Mouse (Mus musculus): ENCODE data around the gene Snrk. TPM values are rescaled to one million over a fixed set of nuclear protein-coding genes. Genes with fewer than 3 reads are reported as not detected.
"Not testable (repeated sequence)": the region's sequence is repeated elsewhere in the genome, so short reads cannot be mapped to it uniquely, and the experiment has no call there.

Gene Snrk
- polyA plus RNA-seq, 1 experiment from 2014 or later, result 57.6 TPM

DNA sequence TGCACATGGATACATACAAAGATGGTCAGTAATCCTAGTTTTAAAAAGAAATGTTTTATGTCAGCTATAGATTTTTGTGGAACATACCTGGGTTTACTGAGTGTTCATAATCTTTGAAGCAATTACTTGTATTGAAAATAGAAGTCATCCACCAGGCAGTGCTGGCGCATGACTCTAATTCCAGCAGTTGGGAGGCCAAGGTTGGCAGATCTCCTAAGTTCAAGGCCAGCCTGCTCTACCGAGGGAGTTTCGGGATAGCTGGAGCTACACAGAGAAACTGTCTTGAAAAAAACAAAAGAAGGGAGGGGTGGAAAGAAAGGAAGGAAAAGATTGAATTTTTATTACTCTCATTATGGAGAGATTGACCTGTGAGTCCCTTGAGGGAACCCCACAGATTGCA lies 31.3 kb downstream of the Snrk start:
- no peaks in the 10 kb centered on the region for H3K4me1 ChIP-seq
- no peak for ATAC-seq (ENCODE audit: insufficient number of reproducible peaks, insufficient read depth, low FRiP score, low TSS enrichment)
- no peaks in the 10 kb centered on the region for H3K27me3 ChIP-seq
- H3K36me3 ChIP-seq, result peaks cover 26% of the 10 kb centered on the region
- H3K4me3 ChIP-seq, result no peak overlapping the region
- H3K9me3 ChIP-seq, result no peaks in the 10 kb centered on the region
- WGBS, result 88% methylated on average over 3 of the region's 3 CpGs
- no peak overlapping the region for H3K27ac ChIP-seq
- H3K9ac ChIP-seq, result no peak overlapping the region
- no peak overlapping the region for H3K4me2 ChIP-seq (replicated peaks)

DNA sequence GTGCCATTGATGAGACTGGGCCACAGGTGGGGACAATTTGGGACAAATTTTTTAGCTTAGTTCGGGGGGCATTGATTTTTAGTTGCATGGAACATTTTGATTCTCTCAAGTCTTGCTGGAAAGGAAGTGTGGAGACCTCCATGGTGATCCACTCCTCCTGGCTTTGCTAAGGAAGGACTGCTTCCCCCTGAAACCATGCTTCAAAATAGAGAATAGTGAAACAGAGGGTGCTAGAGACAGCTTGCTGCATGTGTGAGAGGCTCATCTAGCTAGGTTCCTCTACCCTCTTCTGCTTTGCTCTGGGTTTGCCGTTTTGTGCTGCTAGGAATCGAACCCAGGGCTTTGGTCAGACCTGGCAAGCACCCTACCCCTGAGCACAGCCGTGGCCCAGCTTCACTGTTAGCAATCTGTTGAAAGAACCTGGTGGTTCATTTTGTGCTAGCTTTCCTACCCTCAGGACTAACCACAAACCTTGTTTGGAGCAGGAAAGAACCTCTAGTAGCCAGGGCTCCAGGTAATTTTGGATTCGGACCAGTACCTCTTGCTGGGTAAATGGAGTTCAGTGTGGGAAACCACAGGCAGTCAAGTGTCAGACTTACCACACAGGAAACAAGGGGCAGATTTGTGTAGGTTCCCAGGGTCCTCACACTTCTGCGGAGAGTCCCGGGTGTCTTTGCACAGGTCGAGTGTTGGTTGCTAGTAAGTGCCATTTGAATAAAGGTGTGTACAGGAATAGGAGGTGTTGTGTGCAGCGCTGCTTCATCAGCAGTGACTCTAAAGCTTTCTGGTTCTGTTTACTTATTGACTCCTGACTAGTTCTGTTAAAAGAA lies 33.1 kb downstream of the Snrk start:
- Histone ChIP-seq H3K9ac (no peak overlapping the region), H3K4me3 (no peak overlapping the region), H3K4me1 (no peaks in the 10 kb centered on the region), H3K27me3 (no peaks in the 10 kb centered on the region), H3K4me2 (replicated peaks) (no peak overlapping the region), H3K9me3 (no peaks in the 10 kb centered on the region), H3K36me3 (0 out of 2 replicates have a peak, but pooled peaks cover 14% of the 10 kb centered on the region), H3K27ac (no peak overlapping the region)
- ATAC-seq (ENCODE audit: insufficient number of reproducible peaks, insufficient read depth, low FRiP score, low TSS enrichment), result no peak
- 91% methylated on average over 9 of the region's 9 CpGs for WGBS

DNA sequence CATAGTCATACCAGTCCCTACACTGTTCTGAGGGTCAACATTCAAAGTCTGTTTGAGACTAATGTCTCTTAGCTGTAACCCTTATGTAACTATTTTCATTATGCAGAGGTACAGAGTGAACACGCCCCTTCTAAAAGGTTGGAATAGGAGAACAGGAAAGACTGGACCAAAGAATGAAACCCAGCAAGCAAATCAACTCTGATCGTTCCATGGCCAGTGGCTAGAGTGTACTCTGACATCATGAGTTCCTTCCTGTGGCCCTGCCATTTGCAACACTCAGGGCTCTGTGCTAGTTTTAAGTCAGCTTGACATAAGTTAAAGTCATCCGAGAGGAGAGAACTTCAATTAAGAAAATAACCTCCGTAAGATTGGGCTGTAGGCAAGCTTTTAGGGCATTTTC lies 35.0 kb downstream of the Snrk start:
- Histone ChIP-seq H3K4me2 (replicated peaks) (no peak overlapping the region), H3K27ac (no peak overlapping the region), H3K9ac (no peak overlapping the region), H3K4me1 (no peaks in the 10 kb centered on the region), H3K27me3 (no peaks in the 10 kb centered on the region), H3K4me3 (no peak overlapping the region), H3K36me3 (peaks cover 6% of the 10 kb centered on the region), H3K9me3 (no peaks in the 10 kb centered on the region)
- 87% methylated on average over 4 of the region's 4 CpGs for WGBS
- ATAC-seq (ENCODE audit: insufficient number of reproducible peaks, insufficient read depth, low FRiP score, low TSS enrichment), result no peak

DNA sequence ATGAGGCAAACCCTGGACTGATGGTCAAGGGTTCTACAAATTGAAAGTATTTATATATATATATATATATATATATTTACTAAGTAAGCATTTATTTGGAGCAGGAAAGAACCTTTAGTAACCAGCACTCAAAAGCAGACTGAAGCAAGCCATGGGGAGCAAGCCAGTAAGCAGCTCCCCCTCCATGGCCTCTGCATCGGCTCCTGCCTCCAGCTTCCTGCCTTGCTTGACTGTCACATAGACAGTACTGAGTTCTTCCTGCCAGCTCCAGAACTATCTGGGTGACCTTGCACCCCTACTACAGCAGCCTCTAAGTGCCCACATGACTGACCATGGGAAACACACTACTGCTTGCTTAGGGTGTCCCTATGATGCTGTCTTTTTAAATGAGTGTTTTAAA lies 35.4 kb downstream of the Snrk start:
- Histone ChIP-seq H3K36me3 (peaks cover 11% of the 10 kb centered on the region), H3K27ac (no peak overlapping the region), H3K4me3 (no peak overlapping the region), H3K4me2 (replicated peaks) (no peak overlapping the region), H3K9ac (no peak overlapping the region), H3K4me1 (no peaks in the 10 kb centered on the region), H3K9me3 (no peaks in the 10 kb centered on the region), H3K27me3 (no peaks in the 10 kb centered on the region)
- ATAC-seq (ENCODE audit: insufficient number of reproducible peaks, insufficient read depth, low FRiP score, low TSS enrichment), result no peak
- 68% methylated on average over 1 of the region's 1 CpGs for WGBS

DNA sequence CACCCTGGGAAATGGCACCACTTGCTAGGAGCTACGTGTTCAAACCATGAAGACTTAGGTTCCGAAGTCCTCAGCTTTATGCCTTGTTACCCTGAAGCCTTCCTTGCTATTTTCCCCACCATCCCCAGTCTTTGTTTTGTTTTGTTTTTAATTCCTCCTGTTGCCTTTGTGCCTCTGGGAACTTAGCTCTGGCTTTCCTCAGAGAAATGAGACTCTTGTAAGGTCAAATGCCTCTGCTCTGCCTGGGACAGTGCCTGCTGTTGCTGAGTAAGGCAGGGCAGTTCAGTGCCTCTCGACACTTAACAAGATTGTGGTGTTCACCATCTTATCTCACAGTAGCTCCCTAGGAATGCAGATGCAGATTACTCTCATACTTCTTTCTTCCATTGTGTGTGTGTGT lies 36.4 kb downstream of the Snrk start:
- H3K27me3 ChIP-seq, result no peaks in the 10 kb centered on the region
- no peaks in the 10 kb centered on the region for H3K9me3 ChIP-seq
- H3K4me2 ChIP-seq (replicated peaks), result no peak overlapping the region
- no peak overlapping the region for H3K4me3 ChIP-seq
- no peak overlapping the region for H3K27ac ChIP-seq
- no peak overlapping the region for H3K9ac ChIP-seq
- peaks cover 20% of the 10 kb centered on the region for H3K36me3 ChIP-seq
- WGBS, result 84% methylated on average over 3 of the region's 3 CpGs
- no peak for ATAC-seq (ENCODE audit: insufficient number of reproducible peaks, insufficient read depth, low FRiP score, low TSS enrichment)
- H3K4me1 ChIP-seq, result no peaks in the 10 kb centered on the region

DNA sequence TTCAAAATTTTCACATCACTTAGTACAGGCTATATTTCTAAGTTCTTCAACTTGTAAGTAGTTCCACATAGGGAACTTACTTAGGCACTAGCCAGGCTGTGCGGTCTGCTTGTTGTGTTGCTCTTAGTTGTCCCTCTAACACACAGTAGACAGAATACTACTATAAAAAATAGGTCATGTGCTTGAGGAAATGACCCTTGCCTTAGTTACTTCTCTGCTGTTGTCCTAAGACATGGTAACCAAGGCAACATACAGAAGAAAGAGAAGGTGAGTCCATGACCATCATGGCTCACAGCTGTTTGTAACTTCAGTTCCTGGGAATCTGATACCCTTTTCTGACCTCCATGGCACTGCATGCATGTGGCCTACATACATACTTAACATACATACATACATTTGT lies 38.1 kb downstream of the Snrk start:
- Histone ChIP-seq H3K4me2 (replicated peaks) (no peak overlapping the region), H3K36me3 (peaks cover 28% of the 10 kb centered on the region), H3K4me3 (no peak overlapping the region), H3K9ac (no peak overlapping the region), H3K9me3 (no peaks in the 10 kb centered on the region), H3K4me1 (no peaks in the 10 kb centered on the region), H3K27me3 (no peaks in the 10 kb centered on the region), H3K27ac (no peak overlapping the region)
- WGBS, result 95% methylated on average over 1 of the region's 1 CpGs
- no peak for ATAC-seq (ENCODE audit: insufficient number of reproducible peaks, insufficient read depth, low FRiP score, low TSS enrichment)

DNA sequence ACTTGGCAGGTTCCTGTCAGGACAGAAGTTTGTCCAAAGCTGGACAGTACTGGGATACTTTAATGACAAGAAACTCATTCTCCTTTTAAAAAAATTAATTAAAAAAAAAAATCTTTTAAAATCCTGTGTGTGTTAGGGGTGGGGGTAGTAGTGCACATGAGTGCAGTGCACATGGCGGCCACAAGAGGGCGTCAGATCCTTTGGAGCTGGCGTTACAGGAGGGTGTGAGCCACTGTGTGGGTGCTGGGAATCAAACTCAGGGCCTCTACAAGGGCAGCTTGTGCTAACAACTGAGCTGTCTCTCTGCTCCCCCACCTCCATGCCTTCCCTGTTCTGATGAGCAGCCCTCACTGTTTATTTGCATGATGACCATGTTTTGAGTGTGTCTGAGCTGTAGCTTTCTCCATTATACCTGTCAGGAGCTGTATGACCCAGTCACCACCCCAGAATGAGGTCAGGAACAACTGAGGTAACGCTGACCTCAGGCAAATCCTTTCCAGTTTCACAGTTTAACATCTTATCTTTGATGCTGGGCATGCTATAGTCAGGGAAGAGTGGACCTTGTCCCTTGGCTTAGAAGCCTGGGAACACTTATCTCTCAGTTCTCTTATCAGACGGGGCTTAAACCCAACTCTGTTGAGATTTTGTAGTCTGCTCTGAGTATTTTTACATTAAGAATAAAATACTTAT lies 39.5 kb downstream of the Snrk start:
- no peak for ATAC-seq (ENCODE audit: insufficient number of reproducible peaks, insufficient read depth, low FRiP score, low TSS enrichment)
- H3K36me3 ChIP-seq, result peaks cover 36% of the 10 kb centered on the region

DNA sequence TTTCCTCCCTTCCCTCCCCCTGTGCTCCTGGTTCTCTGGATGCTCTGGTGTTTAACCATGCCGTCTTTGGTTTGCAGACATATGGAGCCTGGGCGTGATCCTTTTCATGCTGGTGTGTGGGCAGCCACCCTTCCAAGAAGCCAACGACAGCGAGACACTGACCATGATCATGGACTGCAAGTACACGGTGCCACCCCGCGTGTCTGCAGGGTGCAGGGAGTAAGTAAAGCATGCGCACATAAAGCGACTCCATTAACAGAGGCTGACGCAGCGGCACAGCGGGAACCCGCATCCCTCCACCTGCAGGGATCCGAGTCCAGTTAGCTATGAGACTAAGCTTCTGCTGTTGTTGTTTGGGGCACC lies 40.0 kb downstream of the Snrk start:
- H3K27ac ChIP-seq, result no peak overlapping the region
- no peak for ATAC-seq (ENCODE audit: insufficient number of reproducible peaks, insufficient read depth, low FRiP score, low TSS enrichment)
- H3K4me2 ChIP-seq (replicated peaks), result no peak overlapping the region
- H3K4me1 ChIP-seq, result no peaks in the 10 kb centered on the region
- no peaks in the 10 kb centered on the region for H3K9me3 ChIP-seq
- WGBS, result 95% methylated on average over 14 of the region's 14 CpGs
- H3K36me3 ChIP-seq, result peaks cover 36% of the 10 kb centered on the region
- no peaks in the 10 kb centered on the region for H3K27me3 ChIP-seq
- H3K4me3 ChIP-seq, result no peak overlapping the region
- H3K9ac ChIP-seq, result no peak overlapping the region

More for the DNA sequence above, 39.5 kb downstream of the Snrk start:
- 82% methylated on average over 5 of the region's 5 CpGs for WGBS
- H3K9me3 ChIP-seq, result no peaks in the 10 kb centered on the region
- H3K4me1 ChIP-seq, result no peaks in the 10 kb centered on the region
- no peak overlapping the region for H3K4me2 ChIP-seq (replicated peaks)
- no peak overlapping the region for H3K9ac ChIP-seq
- H3K27ac ChIP-seq, result no peak overlapping the region
- H3K27me3 ChIP-seq, result no peaks in the 10 kb centered on the region
- no peak overlapping the region for H3K4me3 ChIP-seq

DNA sequence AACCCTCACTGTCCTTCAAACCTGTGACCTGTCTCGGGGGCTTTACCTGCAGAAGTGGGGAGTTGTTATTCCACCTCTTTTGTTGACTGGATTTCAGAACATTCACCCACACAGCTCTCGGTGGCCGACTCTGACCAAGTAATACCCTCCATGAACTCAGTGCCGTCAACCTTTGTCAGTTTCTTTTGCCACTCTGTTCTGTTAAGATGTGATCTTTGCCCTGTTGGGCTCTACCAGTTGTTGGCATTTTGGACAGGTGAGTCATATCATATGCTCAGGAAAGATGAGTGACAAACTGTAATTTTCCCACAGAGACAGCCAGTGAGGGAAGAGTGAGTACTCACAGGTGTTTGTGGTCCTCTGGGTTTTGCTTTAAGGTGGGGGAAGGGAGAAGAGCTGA lies 47.5 kb downstream of the Snrk start:
- peaks cover 51% of the 10 kb centered on the region for H3K36me3 ChIP-seq
- H3K9me3 ChIP-seq, result no peaks in the 10 kb centered on the region
- no peak for ATAC-seq (ENCODE audit: insufficient number of reproducible peaks, insufficient read depth, low FRiP score, low TSS enrichment)
- no peak overlapping the region for H3K27ac ChIP-seq
- H3K4me2 ChIP-seq (replicated peaks), result no peak overlapping the region
- no peaks in the 10 kb centered on the region for H3K4me1 ChIP-seq
- H3K4me3 ChIP-seq, result no peak overlapping the region
- no peak overlapping the region for H3K9ac ChIP-seq
- WGBS, result 92% methylated on average over 4 of the region's 4 CpGs
- no peaks in the 10 kb centered on the region for H3K27me3 ChIP-seq

DNA sequence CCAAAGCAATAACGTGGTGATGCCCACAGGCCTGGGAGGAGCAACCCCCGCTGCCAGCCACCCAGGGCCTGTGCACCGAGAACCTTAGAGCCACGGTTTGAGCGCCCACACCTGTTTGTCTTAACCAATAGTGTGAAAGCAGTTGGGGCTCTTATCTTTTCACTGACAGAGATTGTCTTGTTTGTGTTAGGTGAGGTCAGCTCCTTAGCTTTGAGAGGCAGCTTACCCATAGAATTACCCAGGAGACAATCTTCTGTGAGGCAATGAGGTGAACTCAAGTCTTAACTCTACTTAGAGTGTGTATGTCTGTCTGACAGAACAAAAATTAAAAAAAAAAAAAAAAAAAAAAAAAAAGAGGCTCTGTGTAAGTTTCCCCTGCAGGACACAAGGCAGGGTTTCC lies 50.7 kb downstream of the Snrk start:
- H3K27ac ChIP-seq, result not testable (repeated sequence)
- peaks cover 47% of the 10 kb centered on the region for H3K36me3 ChIP-seq
- 94% methylated on average over 5 of the region's 5 CpGs for WGBS

DNA sequence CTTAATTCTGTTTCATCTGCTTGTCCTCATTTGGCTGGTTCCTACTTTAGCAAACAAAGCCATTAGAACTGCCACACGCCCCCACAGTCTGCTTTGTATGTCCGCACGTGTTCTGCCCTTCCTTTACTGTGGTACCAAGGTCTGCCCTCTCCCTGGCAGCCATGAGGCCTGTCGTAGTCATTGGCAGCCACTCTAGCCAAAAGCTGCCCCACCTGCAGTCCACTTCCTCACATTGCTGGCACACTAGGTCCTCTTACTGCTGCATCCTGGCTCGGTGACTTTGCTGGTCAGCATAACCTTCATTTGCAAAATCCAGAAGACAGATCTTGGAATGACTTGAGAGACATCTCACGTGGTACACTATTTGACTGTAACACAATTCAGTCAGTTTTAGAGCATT lies 52.8 kb downstream of the Snrk start:
- 94% methylated on average over 6 of the region's 6 CpGs for WGBS
- peaks cover 34% of the 10 kb centered on the region for H3K36me3 ChIP-seq
- no peak for ATAC-seq (ENCODE audit: insufficient number of reproducible peaks, insufficient read depth, low FRiP score, low TSS enrichment)
- H3K27me3 ChIP-seq, result no peaks in the 10 kb centered on the region
- H3K4me3 ChIP-seq, result no peak overlapping the region
- no peaks in the 10 kb centered on the region for H3K9me3 ChIP-seq
- no peaks in the 10 kb centered on the region for H3K4me1 ChIP-seq
- H3K27ac ChIP-seq, result no peak overlapping the region
- H3K9ac ChIP-seq, result no peak overlapping the region
- H3K4me2 ChIP-seq (replicated peaks), result no peak overlapping the region

More for the DNA sequence above, 50.7 kb downstream of the Snrk start:
- not testable (repeated sequence) for H3K9me3 ChIP-seq; H3K4me2 ChIP-seq (replicated peaks); H3K4me3 ChIP-seq; ATAC-seq (ENCODE audit: insufficient number of reproducible peaks, insufficient read depth, low FRiP score, low TSS enrichment); H3K27me3 ChIP-seq; H3K9ac ChIP-seq; H3K4me1 ChIP-seq

DNA sequence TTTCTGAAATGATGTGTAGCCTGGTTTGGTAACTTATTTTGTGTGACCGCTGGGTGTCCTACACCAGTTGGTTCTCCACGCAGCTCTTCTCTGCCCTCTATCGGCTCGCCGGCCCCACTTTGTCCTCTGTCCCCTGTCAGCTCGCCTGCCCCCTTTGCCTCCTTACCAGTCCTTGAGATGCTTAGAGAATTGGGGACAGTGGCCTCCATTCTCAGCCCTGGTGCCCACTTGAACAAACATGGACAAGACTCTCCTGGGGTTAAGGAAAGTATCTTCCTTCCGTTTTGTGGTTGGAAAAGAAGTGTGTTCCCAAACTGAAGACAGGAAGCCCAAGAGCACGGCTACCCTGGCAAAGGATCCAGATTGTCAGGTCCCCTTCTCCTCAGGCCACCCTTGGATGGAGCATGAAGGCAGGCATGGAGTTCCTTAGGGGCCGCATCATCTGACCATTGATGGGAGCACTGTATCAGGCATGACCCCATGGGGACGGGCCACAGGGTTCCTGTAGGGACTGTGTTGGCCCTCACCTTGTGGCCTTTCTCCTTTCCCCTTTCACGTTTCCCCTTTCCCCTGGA lies 55.6 kb downstream of the Snrk start:
- WGBS, result 89% methylated on average over 11 of the region's 11 CpGs
- Histone ChIP-seq H3K9ac (no peak overlapping the region), H3K4me3 (no peak overlapping the region), H3K4me2 (replicated peaks) (no peak overlapping the region), H3K4me1 (no peaks in the 10 kb centered on the region), H3K27ac (no peak overlapping the region), H3K9me3 (no peaks in the 10 kb centered on the region), H3K36me3 (0 out of 2 replicates have a peak, but pooled peaks cover 20% of the 10 kb centered on the region), H3K27me3 (no peaks in the 10 kb centered on the region)
- ATAC-seq (ENCODE audit: insufficient number of reproducible peaks, insufficient read depth, low FRiP score, low TSS enrichment), result no peak
